Mouse (Mus musculus) CH12F3 (cell line): ENCODE data around the gene Defb11.
"Not testable (repeated sequence)": the region's sequence is repeated elsewhere in the genome, so short reads cannot be mapped to it uniquely, and the experiment has no call there.

Experiments
- in situ Hi-C: fragments of 300-500 bp; cut with MboI; formaldehyde crosslinking; loops from 2 replicates; pipeline ENCODE4 v1.14.3; 2020; ENCODE audit warnings: low sequenced_read_pairs

Defb11 gene

GRCm38 (mm10) chr8:21906290-21906689 is at the start of gene Defb11:
TSS of gene Defb11 (minus strand) at chr8:21906412.
- in situ Hi-C loops, result not testable (repeated sequence)

DNA sequence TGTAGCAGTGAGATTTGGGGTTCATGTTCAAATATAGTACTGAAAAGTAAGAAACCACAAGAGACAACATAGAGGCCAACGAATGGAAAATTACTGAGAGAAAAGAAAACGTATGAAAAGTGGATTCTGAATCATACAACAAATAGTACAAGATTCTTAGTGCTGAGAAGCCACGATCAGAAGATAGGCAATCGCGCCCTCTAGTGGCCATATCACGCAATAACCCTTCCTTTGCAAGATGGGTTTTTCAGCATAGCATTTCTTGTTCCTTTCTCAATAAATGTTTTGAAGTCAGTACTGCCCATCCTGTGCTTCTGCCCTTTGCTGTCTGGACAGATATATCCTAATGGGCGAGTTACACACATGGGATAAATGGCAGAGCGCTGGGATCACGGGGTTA is 49.1 kb upstream of the Defb11 start:
- in situ Hi-C loops, result loop anchor here (25.0 kb wide), 1 partner anchor 968 kb away; no protein-coding TSS in a partner anchor

- in situ Hi-C loops, result no loop called here
Observed at GRCm38 (mm10) chr8:21947311-21948017, 41.3 kb upstream of the Defb11 start.

DNA sequence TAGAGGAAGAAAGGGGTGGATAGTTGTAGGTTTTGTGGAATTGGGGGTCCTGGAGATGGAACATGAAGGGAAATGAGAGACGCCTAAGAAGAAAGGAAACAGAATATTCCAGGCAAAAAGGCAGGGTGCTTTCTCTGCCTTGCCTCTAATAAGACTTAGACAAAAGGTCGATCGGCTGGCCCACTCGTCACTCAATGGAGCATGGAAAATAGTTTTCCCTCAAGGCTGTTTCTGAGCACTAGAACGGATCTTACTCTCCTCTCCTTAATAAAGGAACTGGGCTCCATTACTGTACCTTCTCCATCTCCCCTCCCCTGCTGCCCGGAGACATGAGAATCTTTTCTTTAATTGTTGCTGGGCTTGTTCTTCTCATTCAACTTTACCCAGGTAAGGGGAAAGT is 40.2 kb upstream of the Defb11 start, which contains the start of gene Defb13:
Gene Defb13 (plus strand): TSS at position 301 of the 400 bp plus-strand sequence.
- in situ Hi-C loops, result no loop called here

GRCm38 (mm10) chr8:21938052-21938451 is 31.8 kb upstream of the Defb11 start, which contains the start of gene Defb35:
TSS of gene Defb35 (plus strand) at chr8:21938352.
- in situ Hi-C loops, result not testable (repeated sequence)

- in situ Hi-C loops, result no loop called here
Observed at GRCm38 (mm10) chr8:21932610-21933009, 26.4 kb upstream of the Defb11 start, which contains the start of gene Defb15. TSS of gene Defb15 (minus strand) at chr8:21932710.

- in situ Hi-C loops, result not testable (repeated sequence)
Observed at GRCm38 (mm10) chr8:21930754-21931153, 24.5 kb upstream of the Defb11 start.

DNA sequence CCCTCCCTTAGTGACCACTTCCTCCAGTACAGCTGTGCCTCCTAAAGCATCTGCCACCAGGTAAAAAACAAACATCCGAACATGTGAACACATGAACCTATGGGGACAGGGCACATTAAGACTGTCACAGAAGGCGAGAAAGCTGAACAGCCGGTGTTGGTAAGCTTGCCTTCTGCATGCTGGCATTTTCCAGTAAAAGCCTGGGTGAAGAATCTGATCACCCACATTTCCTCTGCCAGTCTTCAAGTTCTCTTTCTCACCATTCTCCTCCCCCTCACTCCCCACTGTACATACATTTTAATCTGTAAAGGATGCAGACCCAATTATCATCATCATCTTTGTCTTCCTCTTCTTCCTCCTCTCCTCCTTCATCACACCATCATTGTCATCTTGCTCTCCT is 9.4 kb upstream of the Defb11 start:
- in situ Hi-C loops, result no loop called here

DNA sequence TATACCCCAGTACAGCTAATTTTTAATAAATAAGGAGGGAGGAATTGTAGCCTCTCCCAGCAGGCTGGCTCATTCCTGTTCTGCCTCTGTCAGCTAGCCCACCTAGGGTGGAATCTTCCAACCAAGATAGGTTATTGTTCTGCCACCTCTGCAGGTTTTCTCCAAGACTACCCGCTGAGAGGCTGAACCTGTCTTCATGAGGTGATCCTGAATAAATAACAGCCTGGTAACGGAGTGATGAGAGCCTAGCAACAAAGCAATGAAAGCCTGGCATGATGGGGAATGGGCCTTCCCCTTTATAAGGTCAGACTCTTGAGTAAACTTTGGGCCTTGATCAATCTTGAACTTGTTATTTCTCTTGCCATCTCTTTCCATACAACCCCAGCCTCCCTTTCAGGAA is 6.3 kb upstream of the Defb11 start:
- in situ Hi-C loops, result no loop called here

DNA sequence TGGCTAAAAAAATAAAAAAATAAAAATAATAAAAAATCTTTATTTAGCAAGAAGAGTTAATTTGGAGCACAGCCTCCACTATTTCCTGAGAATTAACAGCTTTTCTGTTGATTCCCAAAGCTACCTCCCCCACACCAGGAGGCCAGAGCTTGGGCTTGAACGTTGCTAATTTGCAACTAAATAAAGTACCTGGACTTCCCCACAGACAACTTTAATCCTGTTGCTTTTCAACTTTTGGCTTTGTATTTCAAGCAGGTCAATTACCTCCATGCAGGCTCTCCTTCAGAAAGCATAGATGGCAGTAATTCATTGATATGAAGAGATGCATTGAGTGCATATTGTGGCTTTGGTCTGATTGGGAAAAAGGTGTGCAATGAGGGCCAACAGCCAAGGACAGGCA is 5.7 kb upstream of the Defb11 start:
- in situ Hi-C loops, result no loop called here

DNA sequence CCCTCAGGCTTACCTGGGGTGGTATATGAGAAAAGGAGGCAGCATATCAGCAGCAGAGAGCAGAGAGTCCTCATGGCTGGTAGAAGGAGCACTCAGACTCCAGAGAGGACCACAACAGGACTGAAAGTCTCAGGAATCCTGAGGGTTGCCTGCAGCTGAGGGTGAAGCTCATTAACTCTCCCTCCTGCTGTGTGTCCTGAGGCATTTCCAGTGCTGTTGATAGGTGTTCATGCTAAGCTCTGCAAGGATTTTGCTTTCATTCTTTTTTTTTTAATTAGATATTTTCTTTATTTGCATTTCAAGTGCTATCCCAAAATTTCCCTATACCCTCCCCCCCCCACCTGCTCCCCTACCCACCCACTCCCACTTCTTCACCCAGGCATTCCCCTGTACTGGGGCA is 20.9 kb downstream of the Defb11 start, which contains the start of gene Defb9:
Gene Defb9 (minus strand): TSS at position 101 of the 400 bp plus-strand sequence.
- in situ Hi-C loops, result not testable (repeated sequence)

GRCm38 (mm10) chr8:21858586-21858985 is 47.6 kb downstream of the Defb11 start, which contains the start of gene Defb10:
TSS of gene Defb10 (plus strand) at chr8:21858901.
- in situ Hi-C loops, result not testable (repeated sequence)
